Mouse (Mus musculus) heart, embryonic 14.5 days (tissue): ENCODE measurements around the gene Fis1. TPM values are rescaled to one million over a fixed set of nuclear protein-coding genes. Genes with fewer than 3 reads are reported as not detected.
A peak's percentile ranks its signal among the peaks of the same experiment; 100 is the strongest.

Experiments
- ATAC-seq: fragments of 200-750 bp; cut with Nextera tagmentation; 2 replicates; pipeline ENCODE4 v1.8.0; 2017; ENCODE audit warnings: low read depth, moderate TSS enrichment; ENCODE audit not compliant: insufficient number of reproducible peaks, insufficient read depth, low FRiP score
- H3K27ac ChIP-seq, 2 experiments: fragments of 200-500 bp in 1 of 2; fragments of 300-500 bp in 1 of 2; sonication (generic) in 1 of 2; replicated peaks in 1 of 2; 2 replicates each; pipeline ENCODE4 v1.5.1; 2012 to 2014; ENCODE audit warnings: low read depth in 2 of 2, low read length in 2 of 2, control low read depth in 1 of 2, mild to moderate bottlenecking in 1 of 2, mixed read lengths in 1 of 2; ENCODE audit not compliant: control insufficient read depth in 1 of 2, insufficient read depth in 1 of 2
- H3K27me3 ChIP-seq: fragments of 300-500 bp; sonication (generic); 2 replicates; pipeline ENCODE4 v1.6.1; 2014; ENCODE audit warnings: mild to moderate bottlenecking, low read length, control low read depth; ENCODE audit not compliant: control insufficient read depth, insufficient read depth
- H3K36me3 ChIP-seq: fragments of 300-500 bp; sonication (generic); 2 replicates; pipeline ENCODE4 v1.6.1; 2014; ENCODE audit warnings: mild to moderate bottlenecking, control low read depth, low read length, mixed read lengths; ENCODE audit not compliant: control insufficient read depth, insufficient read depth
- H3K4me1 ChIP-seq, 2 experiments: fragments of 200-500 bp in 1 of 2; fragments of 300-500 bp in 1 of 2; sonication (generic) in 1 of 2; 2 replicates each; pipeline ENCODE4 v1.6.1; 2012 to 2014; ENCODE audit warnings: low read length in 2 of 2, control low read depth in 1 of 2, mixed read lengths in 1 of 2; ENCODE audit not compliant: control insufficient read depth in 2 of 2, insufficient read depth in 2 of 2
- H3K4me2 ChIP-seq: fragments of 300-500 bp; sonication (generic); 2 replicates; pipeline ENCODE4 v1.6.1; 2014; ENCODE audit warnings: mild to moderate bottlenecking, low read length
- H3K4me3 ChIP-seq, 2 experiments: fragments of 200-500 bp in 1 of 2; fragments of 300-500 bp in 1 of 2; sonication (generic) in 1 of 2; 2 replicates each; pipeline ENCODE4 v1.5.1; 2012 to 2014; ENCODE audit warnings: low read length in 2 of 2, mild to moderate bottlenecking in 2 of 2, control low read depth in 1 of 2, low read depth in 1 of 2, moderate library complexity in 1 of 2; ENCODE audit not compliant: control insufficient read depth in 1 of 2, insufficient read depth in 1 of 2
- H3K9ac ChIP-seq: fragments of 300-500 bp; sonication (generic); 2 replicates; pipeline ENCODE4 v1.6.1; 2014; ENCODE audit warnings: mild to moderate bottlenecking, low read length
- H3K9me3 ChIP-seq: fragments of 300-500 bp; sonication (generic); 2 replicates; pipeline ENCODE4 v1.6.1; 2016; ENCODE audit warnings: low read length, control low read depth; ENCODE audit not compliant: control insufficient read depth
- WGBS: fragments of 180-500 bp; shearing (Covaris S2); extraction: QIAGEN DNeasy Blood & Tissue Kit; methylation state at CpG from one replicate; pipeline ENCODE4 v1.1.7; 2014; 5-methylcytosine and 5-hydroxymethylcytosine counted together
- polyA plus RNA-seq: library from polyadenylated mRNA; unstranded; fragments of >200 nt; fragmentation: Nextera tagmentation; extraction: Ambion mirVana; gene quantifications from 2 replicates; pipeline ENCODE4 v1.2.1, GENCODE M21; 2014

The Fis1 gene
- polyA plus RNA-seq, 1 experiment from 2014 or later, result 314 TPM

DNA sequence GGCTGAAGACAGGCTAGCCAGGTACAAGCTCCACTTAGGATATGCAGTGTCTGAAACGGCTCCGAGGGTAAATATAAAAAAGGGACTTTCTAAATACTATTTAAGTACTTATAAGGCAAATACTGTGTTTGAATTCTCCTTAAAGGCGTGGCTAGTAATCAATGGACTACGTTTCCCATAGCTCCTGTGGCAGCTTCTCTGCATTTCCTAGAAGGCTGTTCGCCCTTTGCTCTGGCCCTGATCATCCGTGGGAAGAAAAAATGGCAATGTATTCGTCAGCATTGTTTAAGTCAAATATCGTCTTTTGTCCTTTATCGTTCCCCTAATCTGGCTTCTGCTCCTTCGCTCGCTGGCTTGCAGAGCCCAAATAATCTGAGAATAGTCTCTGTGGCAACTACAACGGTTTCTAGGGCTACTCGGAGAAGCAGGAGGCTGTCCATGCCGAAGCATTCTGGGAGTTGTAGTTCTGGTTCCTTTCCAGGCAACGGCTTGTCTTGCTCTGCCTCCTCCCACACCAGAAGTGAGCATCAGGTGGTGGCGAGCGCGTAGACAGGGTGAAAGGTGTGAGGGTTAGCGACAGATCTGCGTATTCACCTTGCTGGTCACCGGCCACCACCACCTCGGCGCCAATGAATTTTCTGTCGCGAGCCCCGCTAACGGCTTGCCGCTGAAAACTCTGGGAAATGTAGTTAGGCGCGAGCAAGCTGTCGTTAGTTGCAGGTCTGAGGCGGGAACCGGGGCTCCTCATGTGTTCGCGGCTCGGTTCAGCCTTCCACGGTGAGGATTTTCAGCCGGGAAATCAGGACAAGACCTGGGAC, 34.2 kb upstream of the Fis1 start:
- H3K4me3 ChIP-seq, result peak overlapping the region; percentile 63 to 70
- no peaks in the 10 kb centered on the region for H3K27me3 ChIP-seq
- WGBS, result 3% methylated on average over 38 of the region's 38 CpGs
- no peak overlapping the region for H3K27ac ChIP-seq
- H3K36me3 ChIP-seq, result 0 out of 2 replicates have a peak, but pooled peaks cover under 1% of the 10 kb centered on the region
- ATAC-seq, result peak; percentile 77
- peak overlapping the region; percentile 81 for H3K9ac ChIP-seq
- H3K4me2 ChIP-seq, result peak overlapping the region; percentile 93
- peaks cover 5 to 6% of the 10 kb centered on the region in 2 experiments; a peak in 2 of 4 replicates for H3K4me1 ChIP-seq
- no peaks in the 10 kb centered on the region for H3K9me3 ChIP-seq

DNA sequence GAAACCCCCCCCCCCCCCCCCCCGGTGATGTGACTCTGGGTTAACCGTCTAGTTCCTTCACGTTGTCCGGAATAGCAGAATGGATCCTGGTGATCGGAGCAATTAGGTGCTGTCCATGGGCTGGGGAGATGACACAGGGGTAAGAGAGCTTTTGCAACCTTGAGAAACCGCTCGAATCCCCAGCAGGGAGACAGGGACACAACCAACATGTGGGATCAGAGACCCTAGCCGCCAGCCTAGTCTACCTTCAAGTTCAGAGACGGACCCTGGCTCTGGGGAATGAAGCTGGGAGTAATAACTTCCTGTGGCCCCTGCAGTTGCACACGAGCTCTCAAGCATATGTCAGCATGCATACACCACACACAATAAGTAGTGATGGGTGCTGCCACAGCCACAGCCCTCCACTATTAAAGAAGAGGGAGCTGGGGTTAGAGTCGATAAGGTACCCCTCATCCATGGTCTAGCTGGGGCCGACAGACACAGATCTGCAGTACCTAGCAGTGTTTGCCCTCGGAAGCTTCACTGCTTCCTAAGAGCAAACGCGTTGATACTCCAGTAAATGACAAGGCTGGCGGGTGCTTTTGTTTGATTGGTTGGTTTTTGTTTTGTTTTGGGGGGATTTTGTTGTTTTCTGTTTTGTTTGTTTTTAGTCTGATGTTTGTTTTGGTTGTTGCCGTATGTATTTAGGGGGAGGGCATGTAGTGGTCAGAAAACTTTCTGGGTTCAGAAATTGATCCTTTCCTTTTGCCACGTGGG, 33.4 kb upstream of the Fis1 start:
- peaks cover 5 to 6% of the 10 kb centered on the region in 2 experiments; a peak in 2 of 4 replicates for H3K4me1 ChIP-seq
- peak overlapping the region; percentile 93 for H3K4me2 ChIP-seq
- H3K9ac ChIP-seq, result peak overlapping the region; percentile 81
- no peaks in the 10 kb centered on the region for H3K27me3 ChIP-seq
- 23% methylated on average over 17 of the region's 18 CpGs for WGBS
- no peak overlapping the region for H3K27ac ChIP-seq
- H3K36me3 ChIP-seq, result no peaks in the 10 kb centered on the region
- H3K9me3 ChIP-seq, result no peaks in the 10 kb centered on the region
- ATAC-seq, result no peak
- peak overlapping the region; percentile 63 to 70 for H3K4me3 ChIP-seq

DNA sequence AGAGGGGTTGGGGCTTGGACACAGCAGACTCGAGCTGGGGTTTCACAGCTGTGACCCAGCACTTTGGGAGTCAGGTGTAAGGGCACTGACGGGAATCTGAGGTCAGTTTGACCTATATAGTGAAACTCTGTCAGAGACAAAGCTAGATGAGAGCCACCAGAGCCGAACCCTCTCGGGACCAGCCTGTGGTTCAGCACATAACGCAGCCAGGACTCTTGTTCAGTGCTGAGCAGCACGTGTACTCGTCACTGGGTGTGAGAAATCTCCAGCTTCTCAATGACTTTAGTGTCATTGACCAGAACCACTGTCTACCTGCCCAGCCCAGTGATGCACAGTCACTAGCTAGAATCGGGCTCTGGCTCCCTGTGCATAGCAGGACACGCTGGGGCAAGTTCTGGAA, 30.2 kb upstream of the Fis1 start:
- WGBS, result 84% methylated on average over 9 of the region's 9 CpGs
- no peak for ATAC-seq
- H3K4me2 ChIP-seq, result no peak overlapping the region

DNA sequence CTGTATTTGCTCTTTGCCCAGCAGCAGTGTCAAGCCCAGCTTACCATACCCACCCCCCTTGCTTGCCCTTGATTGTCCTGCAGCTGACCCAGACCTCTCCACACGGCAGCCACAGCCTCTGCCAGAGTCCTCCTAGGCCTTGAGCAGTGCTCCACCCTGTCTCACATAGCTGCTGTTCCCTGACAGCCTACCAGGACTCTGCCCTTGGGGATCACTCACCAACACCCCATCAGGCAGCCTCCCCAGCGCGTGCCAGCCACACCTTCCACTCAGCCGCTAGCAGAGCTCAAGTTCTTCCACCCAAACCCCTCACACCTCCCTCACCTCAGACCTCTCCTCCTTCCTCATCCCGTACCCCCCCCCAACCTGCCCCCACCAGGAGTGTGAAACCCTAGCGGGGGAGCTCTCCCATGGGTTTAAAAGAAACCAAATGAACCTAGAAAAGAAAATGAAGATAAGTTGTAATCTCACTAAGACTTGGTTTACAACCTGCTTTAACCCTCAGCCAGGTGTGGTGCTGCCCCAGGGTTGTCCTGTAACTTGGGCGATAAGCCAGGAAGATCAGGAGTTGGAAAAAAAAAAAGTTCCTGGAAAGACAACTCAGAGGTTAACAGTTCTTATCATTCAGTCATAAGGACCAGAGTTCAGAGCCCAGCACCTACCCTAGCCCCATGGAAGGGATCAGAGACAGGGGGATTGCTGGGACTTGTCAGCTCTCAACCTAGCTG, 29.2 kb upstream of the Fis1 start:
- H3K27ac ChIP-seq, result no peak overlapping the region
- 47% methylated on average over 7 of the region's 7 CpGs for WGBS
- H3K36me3 ChIP-seq, result no peaks in the 10 kb centered on the region

More for the DNA sequence above, 30.2 kb upstream of the Fis1 start:
- no peaks in the 10 kb centered on the region for H3K27me3 ChIP-seq
- H3K36me3 ChIP-seq, result no peaks in the 10 kb centered on the region
- no peak overlapping the region for H3K27ac ChIP-seq
- H3K4me1 ChIP-seq, result peaks cover 5 to 6% of the 10 kb centered on the region in 2 experiments; a peak in 2 of 4 replicates
- H3K4me3 ChIP-seq, result no peak overlapping the region
- H3K9me3 ChIP-seq, result no peaks in the 10 kb centered on the region
- H3K9ac ChIP-seq, result no peak overlapping the region

DNA sequence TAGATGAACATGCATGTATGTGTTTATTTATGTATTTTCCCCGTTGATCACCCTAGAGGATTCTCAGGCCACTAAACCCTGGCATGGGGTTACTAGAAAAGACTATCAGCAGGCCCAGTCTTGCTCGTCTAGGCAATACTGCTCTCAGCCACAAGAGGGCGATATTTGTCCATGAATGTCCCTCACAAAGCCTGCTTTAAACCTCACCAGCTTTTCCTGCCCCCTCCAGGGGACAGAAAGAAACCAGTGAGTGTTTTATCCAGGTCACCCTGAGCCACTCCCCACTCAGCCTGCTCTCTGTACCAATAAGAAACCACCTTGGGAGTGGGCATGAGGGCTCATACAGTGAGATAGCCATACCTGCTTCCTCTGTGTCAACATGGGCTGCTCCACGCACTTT, 24.0 kb upstream of the Fis1 start:
- Histone ChIP-seq H3K9me3 (no peaks in the 10 kb centered on the region), H3K27ac (no peak overlapping the region), H3K9ac (no peak overlapping the region), H3K4me3 (no peak overlapping the region), H3K4me1 (no peaks in the 10 kb centered on the region; a peak in 1 of 4 replicates), H3K27me3 (no peaks in the 10 kb centered on the region), H3K4me2 (no peak overlapping the region), H3K36me3 (no peaks in the 10 kb centered on the region)
- WGBS, result 18% methylated on average over 4 of the region's 4 CpGs
- ATAC-seq, result peak; percentile 59; the same call in 1 of the 2 replicates

More for the DNA sequence above, 29.2 kb upstream of the Fis1 start:
- Histone ChIP-seq H3K4me1 (peaks cover 5 to 6% of the 10 kb centered on the region in 2 experiments; a peak in 2 of 4 replicates), H3K9ac (no peak overlapping the region), H3K27me3 (no peaks in the 10 kb centered on the region), H3K4me3 (no peak overlapping the region), H3K9me3 (no peaks in the 10 kb centered on the region), H3K4me2 (no peak overlapping the region)
- ATAC-seq, result no peak

DNA sequence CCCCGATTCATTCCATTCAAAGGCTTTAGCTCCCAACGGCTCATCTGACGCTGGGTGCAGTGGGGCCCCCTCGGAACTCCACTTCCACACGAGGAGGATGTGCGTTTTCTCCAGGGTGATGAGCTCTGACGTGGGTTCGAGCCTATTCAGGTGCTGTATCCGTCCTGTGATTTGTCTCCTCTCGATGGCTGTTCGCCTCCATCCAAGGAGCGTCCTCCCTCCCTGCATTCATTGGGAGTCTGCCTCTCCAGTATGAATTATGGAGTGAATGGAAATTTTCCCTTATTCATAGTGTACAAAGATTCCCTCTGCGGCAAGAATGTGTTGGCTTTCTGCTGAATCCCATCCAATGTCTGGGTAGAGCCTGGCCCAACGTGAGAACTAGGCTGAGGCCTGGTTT, 21.2 kb upstream of the Fis1 start:
- no peak overlapping the region for H3K27ac ChIP-seq
- H3K4me3 ChIP-seq, result no peak overlapping the region
- no peaks in the 10 kb centered on the region for H3K27me3 ChIP-seq
- H3K4me2 ChIP-seq, result no peak overlapping the region
- 82% methylated on average over 14 of the region's 14 CpGs for WGBS
- ATAC-seq, result no peak
- H3K36me3 ChIP-seq, result no peaks in the 10 kb centered on the region
- no peak overlapping the region for H3K9ac ChIP-seq
- no peaks in the 10 kb centered on the region; a peak in 1 of 4 replicates for H3K4me1 ChIP-seq
- H3K9me3 ChIP-seq, result no peaks in the 10 kb centered on the region

DNA sequence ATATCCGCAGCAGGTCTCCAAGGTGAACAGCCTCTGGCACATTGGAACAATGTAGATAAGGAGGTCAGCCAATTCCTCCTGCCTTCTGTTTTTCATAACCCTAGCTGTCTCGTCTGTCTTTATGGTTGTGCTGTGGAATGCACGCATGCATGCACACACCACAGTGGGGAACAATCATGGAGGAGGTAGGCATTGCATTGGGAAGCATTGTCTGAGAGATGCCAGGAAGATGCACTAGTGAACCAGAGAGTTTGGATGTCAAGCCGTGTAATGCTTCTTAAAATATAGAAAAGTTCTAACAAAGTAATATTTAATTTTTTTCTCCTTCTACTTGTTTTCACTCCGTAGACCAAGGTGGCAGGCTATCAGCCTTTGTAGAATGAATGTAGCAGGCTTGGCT, 20.1 kb upstream of the Fis1 start:
- Histone ChIP-seq H3K9me3 (no peaks in the 10 kb centered on the region), H3K27ac (no peak overlapping the region), H3K4me2 (no peak overlapping the region), H3K4me3 (no peak overlapping the region), H3K4me1 (no peaks in the 10 kb centered on the region; a peak in 1 of 4 replicates), H3K27me3 (no peaks in the 10 kb centered on the region), H3K9ac (no peak overlapping the region), H3K36me3 (no peaks in the 10 kb centered on the region)
- ATAC-seq, result no peak
- WGBS, result 67% methylated on average over 5 of the region's 5 CpGs
